Mouse (Mus musculus) c-Kit-positive CD71-positive TER-119-negative erythroid progenitor cells, embryonic 14.5 days (primary cell): ENCODE data around the gene Ddah1.
"Not testable (repeated sequence)": the region's sequence is repeated elsewhere in the genome, so short reads cannot be mapped to it uniquely, and the experiment has no call there.

Experiments
- DNase-seq: peaks from one replicate; pipeline ENCODE4 v3.0.0-alpha.2; 2013; ENCODE audit warnings: low read depth

Ddah1 gene

DNA sequence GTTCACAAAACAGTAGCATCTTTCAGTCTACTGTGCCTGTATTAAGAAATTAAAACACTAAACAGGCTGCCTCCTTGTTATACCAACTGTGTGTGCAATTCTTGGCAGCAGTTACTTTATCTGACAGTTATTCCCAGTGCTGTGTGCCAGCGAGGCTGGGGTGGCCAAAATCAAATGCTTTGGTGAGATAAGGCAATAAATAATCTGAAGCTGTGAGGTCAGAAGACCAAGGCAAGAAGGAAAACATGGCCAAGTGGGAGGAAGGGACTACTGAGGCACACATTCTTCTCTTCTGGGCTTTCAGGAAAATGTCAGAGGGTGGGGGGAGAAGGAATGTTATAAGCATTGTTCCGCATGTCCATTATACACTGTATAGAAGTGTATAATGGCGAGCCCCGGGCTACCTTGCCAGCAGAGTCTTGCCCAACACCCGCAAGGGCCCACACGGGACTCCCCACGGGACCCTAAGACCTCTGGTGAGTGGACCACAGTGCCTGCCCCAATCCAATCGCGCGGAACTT is 106.3 kb downstream of the Ddah1 start:
- no peak for DNase-seq

DNA sequence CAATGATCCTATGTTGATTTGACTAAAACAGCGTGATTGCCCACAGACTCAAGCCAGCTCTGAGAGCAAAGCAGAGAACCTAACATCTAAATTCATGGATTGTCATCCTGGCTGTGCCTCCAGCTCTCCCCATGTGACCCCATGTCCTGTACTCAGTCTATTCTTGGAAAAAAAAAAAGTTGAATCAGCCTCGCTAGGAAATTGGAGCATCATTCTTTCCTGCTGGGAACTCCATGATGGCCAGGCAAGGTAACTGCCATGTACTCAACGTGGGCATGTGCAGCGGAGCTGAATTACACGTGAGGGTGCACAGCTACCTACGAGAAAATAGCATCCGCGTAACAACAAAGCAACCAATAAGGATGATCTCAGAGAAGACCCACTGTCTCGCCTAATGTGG is 114.2 kb downstream of the Ddah1 start:
- no peak for DNase-seq

DNA sequence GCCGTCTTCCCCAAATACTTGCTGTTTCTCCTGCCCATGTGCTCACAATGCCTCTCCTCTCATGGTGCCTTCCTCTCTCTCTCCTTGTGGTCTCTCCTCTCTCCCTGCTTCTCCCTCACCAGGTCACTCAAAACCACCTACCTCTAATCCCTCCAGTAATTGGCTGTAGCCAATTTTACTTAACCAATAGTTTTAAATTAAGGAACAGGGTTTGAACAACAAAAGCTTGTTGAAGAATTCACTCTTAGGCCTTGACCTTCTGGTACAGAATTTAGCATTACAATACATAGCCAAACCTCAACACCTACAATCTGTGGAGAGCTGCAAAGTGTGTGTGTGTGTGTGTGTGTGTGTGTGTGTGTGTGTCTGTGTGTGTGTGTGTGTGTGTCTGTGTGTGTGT is 114.8 kb downstream of the Ddah1 start:
- no peak for DNase-seq

DNA sequence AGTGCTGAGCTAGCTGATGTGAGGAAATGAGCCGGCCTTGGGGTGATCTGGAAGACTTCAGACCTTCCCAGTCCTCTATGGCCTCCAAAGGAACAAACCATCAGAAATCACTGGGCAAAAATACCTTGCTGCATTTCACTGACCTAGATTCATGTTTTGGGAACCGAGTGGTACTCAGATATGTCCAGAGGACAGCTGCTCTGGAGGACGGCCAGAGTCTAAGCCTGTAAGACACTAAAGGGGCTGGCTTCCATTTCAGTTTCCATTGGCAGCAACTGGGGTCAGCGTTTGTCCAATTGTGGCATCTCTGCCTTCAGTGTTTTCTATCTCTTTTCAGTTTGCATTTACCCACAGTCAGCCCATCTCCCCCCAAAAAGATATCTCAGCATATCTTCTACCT is 115.7 kb downstream of the Ddah1 start:
- DNase-seq: no peak

DNA sequence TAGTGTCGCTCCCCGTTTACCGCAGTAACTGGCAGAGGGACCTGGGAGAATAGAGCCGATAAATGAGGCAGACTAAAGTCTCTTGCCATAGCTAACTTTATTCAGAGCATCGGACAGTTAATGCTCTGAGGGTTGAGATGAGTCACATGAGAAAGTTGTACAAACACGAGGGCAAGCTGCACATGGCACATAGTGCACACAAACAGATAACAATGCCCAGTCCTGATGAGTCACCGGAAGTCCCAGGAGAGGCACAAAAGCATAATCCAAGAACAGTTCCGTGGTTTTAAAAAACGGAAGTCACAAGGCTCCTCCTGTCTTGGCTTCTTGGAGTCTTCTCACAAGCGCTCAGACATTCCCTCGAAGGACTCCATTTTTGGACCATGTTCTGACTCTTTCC is 117.6 kb downstream of the Ddah1 start:
- DNase-seq: no peak

DNA sequence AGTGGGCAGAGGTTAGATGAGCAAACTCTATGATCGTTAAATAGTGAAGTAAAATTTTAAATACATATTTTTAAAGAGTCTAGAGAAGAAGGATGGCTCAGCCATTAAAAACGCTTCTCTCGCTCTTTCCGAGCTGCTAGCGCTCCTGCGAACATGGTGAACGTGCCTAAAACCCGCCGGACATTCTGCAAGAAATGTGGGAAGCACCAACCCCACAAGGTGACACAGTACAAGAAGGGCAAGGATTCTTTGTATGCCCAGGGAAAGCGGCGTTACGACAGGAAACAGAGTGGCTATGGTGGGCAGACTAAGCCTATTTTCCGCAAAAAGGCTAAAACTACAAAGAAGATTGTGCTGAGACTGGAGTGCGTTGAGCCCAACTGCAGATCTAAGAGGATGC is 120.4 kb downstream of the Ddah1 start:
- DNase-seq: not testable (repeated sequence)

DNA sequence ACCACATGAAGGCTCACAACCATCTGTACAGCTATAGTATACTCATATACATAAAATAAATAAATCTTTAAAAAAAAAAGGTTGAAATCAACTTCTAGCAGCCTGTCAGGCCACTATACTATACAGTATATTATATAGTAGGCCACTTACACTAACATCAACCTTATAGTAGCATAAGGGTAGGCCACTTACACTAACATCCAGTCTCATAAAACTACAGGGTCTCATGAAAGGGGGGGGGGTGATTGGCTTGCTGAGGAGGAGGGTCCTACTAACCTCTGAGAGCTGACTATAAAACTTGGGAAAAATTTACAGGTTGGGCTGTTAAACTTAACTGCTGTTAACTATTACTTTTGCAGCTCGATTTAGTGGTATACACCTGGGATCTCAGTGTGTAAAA is 121.9 kb downstream of the Ddah1 start:
- no peak for DNase-seq

DNA sequence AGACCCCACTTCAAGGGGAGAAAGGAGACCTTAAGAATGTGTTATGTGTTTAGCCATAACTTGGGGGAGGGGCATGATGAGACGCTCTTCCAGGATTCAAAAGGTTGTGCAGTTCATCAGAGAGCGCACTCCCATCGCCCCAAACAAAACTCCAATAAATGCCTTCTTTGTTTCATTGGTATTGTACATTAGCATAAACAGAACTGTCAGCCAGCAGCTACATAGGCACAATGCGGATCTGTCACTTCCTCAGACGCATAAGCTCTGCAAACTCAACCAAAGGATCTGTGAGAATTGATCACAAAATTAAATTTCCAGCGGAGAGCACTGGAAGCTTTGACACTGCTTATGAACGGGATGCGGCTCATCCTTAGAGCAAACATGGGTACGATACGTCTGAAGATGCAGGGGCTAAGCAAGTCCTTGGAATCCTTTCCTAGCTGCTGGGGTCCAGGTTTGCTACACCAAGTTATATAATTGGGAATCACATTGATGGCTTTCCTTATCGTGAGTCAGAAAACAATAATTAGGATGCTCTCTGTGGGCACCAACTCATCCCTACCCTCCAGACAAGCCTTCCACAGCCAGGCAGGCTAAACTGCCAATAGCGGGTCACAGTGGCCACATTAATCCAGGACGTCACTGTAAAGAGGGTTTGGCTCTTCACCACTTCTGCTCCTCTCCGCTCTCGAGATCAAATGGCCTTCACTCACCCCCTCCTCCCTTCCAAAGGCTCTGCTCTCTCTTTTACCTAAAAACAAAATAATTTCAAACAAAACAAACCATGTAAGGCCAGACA is 123.8 kb downstream of the Ddah1 start:
- no peak for DNase-seq

GRCm38 (mm10) chr3:145883233-145883632 is 124.8 kb downstream of the Ddah1 start:
- DNase-seq: no peak

- no peak for DNase-seq
Measured at GRCm38 (mm10) chr3:145885376-145885775, 126.9 kb downstream of the Ddah1 start.

DNA sequence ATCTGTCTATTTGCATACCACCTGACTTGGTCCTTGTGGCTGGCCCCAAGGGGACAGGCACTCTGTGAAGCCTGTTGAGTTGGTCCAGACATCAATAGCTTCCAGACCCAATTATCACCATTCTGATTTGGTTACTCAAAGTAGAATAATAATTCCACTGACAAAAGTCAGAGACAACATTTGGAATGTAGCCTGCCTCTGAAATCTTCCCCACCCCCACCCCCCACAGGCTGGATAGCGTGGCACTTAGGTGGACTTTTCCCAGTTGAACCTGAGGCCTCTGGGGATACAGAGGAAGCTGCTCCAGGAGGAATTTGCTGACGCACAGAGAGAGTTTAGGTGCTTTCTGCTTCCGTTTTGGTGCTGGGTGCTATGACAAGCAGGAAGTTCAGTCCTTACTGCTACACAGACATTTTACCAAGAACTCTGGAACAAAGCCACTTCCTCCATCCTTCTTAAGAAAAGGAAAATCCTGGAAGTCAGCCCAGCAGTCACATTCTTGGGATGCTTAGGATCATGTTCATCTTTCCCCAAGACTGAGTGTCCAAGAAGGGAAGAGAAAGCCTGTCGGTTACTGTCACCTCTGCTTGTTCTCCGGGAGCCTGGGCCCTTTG is 127.5 kb downstream of the Ddah1 start:
- no peak for DNase-seq

- DNase-seq: no peak
Measured at GRCm38 (mm10) chr3:145887430-145887971, 129.0 kb downstream of the Ddah1 start.

GRCm38 (mm10) chr3:145890346-145891132 is 132.1 kb downstream of the Ddah1 start:
- DNase-seq: no peak

- no peak for DNase-seq
Measured at GRCm38 (mm10) chr3:145892451-145892850, 134.0 kb downstream of the Ddah1 start.

- DNase-seq: no peak
Measured at GRCm38 (mm10) chr3:145894131-145894530, 135.7 kb downstream of the Ddah1 start.

DNA sequence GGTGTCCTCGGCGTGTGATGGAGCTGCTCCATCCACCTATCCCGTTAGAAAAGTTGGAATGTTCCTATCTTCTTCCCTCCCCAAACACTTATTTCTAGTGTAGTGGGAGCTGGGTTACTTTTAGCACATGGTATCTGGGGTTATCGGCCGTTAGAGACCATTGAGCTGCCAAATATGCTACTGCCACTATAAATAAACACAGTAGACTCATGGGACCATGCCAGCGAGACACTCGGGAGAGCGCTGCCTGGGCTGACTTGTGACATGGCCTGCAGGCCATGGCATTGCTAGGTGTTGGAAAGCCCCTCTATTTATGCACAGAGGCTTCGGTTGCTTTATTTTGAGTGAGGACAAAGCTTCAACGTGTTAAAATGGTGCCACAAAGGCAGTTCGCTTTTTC is 139.3 kb downstream of the Ddah1 start:
- DNase-seq: no peak

DNA sequence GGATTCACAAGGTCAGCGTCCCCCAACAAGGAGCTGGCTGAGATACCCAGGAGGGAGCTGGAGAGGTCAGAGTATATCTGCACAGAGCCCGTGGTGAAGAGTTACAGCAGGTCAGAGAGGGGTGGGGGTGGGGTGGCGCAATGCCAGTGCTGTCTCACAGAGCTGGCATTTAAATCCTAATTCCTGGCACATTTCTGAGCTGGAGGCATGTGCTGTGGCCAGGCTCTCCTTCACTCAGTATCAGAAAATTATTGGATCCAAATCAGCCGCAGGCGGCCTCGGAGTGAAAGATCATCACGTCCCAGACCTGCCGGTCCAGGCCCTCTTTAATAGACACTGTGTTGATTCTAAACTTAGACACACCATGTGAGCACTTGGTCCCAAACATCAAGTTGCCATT is 141.4 kb downstream of the Ddah1 start:
- no peak for DNase-seq

GRCm38 (mm10) chr3:145903530-145903929 is 145.1 kb downstream of the Ddah1 start:
- no peak for DNase-seq

DNA sequence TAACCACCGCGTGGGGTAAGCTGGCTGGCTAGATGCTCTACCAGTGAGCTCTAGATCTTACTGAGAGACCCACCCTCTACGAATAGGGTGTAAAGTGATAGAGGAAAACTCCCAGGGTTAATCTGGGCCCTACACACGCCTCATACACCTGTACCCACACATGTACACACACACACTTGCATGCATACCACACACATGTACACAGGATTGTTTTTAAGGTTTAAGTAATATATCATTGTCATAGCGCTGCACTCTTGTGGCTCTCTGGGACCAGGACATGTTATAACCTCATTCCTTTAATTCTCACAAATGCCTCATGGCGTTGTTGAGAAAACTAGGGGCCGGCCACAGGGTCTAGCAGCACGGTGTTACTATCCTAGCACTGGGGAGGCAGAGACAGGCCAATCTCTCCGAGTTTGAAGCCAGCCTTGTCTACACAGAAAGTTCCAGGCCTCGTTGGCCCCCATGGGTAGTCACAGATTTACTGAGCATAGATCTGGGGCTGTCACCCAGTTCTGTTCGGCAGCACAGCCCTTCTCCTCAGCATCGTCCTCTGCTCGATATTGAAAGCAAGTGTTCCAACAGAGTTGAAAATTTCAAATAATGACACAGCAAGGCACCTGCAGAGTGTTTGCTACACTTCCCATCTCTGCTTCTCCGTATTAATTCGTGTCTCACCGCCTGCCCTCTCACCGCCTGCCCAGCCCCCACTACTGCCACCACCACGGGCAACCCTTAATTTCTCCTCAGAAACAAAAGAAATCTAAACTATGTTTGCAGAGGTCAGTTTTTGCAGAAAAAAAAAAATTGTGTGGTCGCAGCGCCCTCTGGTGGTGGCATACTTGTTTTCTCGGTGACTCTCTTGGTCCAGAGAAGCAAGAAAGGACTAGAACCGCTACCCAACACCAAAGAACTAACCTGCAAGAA is 146.6 kb downstream of the Ddah1 start:
- DNase-seq: peak; percentile 33

DNA sequence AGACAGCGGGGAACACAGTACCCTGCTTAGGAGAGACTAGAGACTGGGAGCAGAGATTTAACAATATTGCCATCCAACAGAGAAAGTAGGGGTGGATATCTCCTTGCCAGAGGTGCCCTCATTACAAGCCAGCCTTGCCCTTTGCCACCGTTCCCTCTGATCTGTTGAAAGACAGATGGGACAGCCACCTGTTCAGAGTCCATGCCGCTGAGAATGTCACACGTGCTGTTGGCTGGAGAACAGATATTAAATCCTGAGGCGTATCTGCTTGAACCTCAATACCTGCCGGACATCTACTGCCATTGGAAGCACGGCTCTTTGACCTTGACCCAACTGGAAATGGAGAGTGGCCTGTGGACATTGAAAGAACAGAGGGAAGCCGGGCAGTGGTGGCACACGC is 148.1 kb downstream of the Ddah1 start:
- no peak for DNase-seq

DNA sequence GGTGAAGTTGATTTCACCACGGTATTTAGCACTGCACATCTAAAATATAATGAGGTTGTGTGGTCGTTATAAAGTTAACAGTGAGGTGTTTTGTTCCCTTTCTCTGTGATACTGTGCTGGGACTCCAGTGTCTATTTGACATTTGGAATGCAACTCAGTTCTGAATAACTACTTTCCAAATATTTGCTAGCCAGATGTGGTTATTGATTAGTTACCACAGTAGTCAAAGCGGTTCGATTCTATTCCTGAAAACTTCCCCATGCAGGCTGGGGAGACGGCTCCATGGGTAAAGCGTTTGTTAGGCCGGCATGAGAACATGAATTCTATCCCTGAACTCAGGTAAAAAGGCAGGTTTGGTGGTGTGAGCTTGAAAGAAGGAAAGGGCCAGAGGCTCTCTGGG is 154.0 kb downstream of the Ddah1 start:
- no peak for DNase-seq
